ENCODE assay signal across 23 mouse cellular contexts in genomic region chr13:97926371-97926770, GRCm38 (mm10).
A peak's percentile ranks its signal among the peaks of the same experiment; 100 is the strongest.
DNase-seq lines count a peak whose midpoint lies in the region; ATAC-seq lines count a peak whose summit lies in the region.
"Had no signal": no experiment of that assay in that cellular context is flagged by ENCODE, and none has a peak within 500 bp of the region (broad histone marks: within the 10 kb centered on the region; RNA-seq: fewer than 3 reads in every experiment).

No protein-coding gene starts in this region.

- WGBS in heart, embryonic 11.5 days (ENCODE audit: insufficient replicate concordance): 79% methylated on average over 10 of the region's 10 CpGs
- WGBS in embryonic facial prominence, embryonic 14.5 days: 76% methylated on average over 10 of the region's 10 CpGs

- H3K27ac ChIP-seq in heart, embryonic 11.5 days (ENCODE audit: low read depth, low read length): no peak overlapping the region
- H3K27ac ChIP-seq in embryonic facial prominence, embryonic 14.5 days (replicated peaks; ENCODE audit: low read depth, low read length): 0 out of 2 replicates have a peak overlapping the region, but pooled peaks have one; percentile 40
- H3K27ac ChIP-seq: forebrain, embryonic 12.5 days; hindbrain, embryonic 14.5 days; liver, embryonic 12.5 days; midbrain, embryonic 12.5 days; stomach, postnatal 0 days had no signal

- H3K36me3 ChIP-seq in heart, embryonic 11.5 days (ENCODE audit: control insufficient read depth, insufficient read depth, low read length): no peaks in the 10 kb centered on the region; the same call in 1 of the 2 replicates
- H3K36me3 ChIP-seq in embryonic facial prominence, embryonic 14.5 days (ENCODE audit: control insufficient read depth, insufficient read depth, low read length): 0 out of 2 replicates have a peak, but pooled peaks cover 3% of the 10 kb centered on the region
- H3K36me3 ChIP-seq: forebrain, embryonic 12.5 days; G1E; liver, embryonic 12.5 days; midbrain, embryonic 12.5 days had no signal

- peak; percentile 82 for DNase-seq in heart, adult 11 months
- peak; percentile 52 for DNase-seq in 3134 (ENCODE audit: extremely low read depth, insufficient read length, low spot score)
- DNase-seq in adrenal gland, adult 8-10 months: peak; percentile 55
- no peak for DNase-seq in embryonic facial prominence, embryonic 14.5 days (ENCODE audit: low spot score)
- DNase-seq in left cerebral cortex, postnatal 4 days: no peak
- no peak for DNase-seq in right cerebral cortex, postnatal 4 days
- DNase-seq: cerebellum, adult 2 months; gastrocnemius, postnatal 25 days; heart, postnatal 4 days; kidney, adult 9 months; kidney, postnatal 4 days; lung, adult 18-20 months; lung, postnatal 14 days had no signal

- intact Hi-C loops in left cerebral cortex, postnatal 4 days (cut with DNase I): no loop called here

- no peaks in the 10 kb centered on the region for H3K9me3 ChIP-seq in heart, embryonic 11.5 days (replicated peaks; ENCODE audit: control insufficient read depth, low read length)
- H3K9me3 ChIP-seq in embryonic facial prominence, embryonic 14.5 days (ENCODE audit: control insufficient read depth, low read length): no peaks in the 10 kb centered on the region
- H3K9me3 ChIP-seq: forebrain, embryonic 12.5 days; G1E; liver, embryonic 12.5 days; midbrain, embryonic 12.5 days had no signal

- no peaks in the 10 kb centered on the region for H3K27me3 ChIP-seq in heart, embryonic 11.5 days (ENCODE audit: control insufficient read depth, insufficient read depth, low read length)
- H3K27me3 ChIP-seq in embryonic facial prominence, embryonic 14.5 days (replicated peaks; ENCODE audit: control insufficient read depth, insufficient read depth, low read length): no peaks in the 10 kb centered on the region
- H3K27me3 ChIP-seq: CH12.LX; forebrain, embryonic 12.5 days; liver, embryonic 12.5 days; Patski had no signal

- no peaks in the 10 kb centered on the region for H3K4me1 ChIP-seq in heart, embryonic 11.5 days (ENCODE audit: control insufficient read depth, insufficient read depth, low read length)
- H3K4me1 ChIP-seq in embryonic facial prominence, embryonic 14.5 days (ENCODE audit: control insufficient read depth, insufficient read depth, low read length): peaks cover 27% of the 10 kb centered on the region
- H3K4me1 ChIP-seq: forebrain, embryonic 12.5 days; liver, embryonic 12.5 days; midbrain, embryonic 12.5 days had no signal

- no peak overlapping the region for H3K4me3 ChIP-seq in heart, embryonic 11.5 days (ENCODE audit: low read depth, low read length)
- H3K4me3 ChIP-seq in embryonic facial prominence, embryonic 14.5 days (ENCODE audit: low read depth, low read length): no peak overlapping the region
- H3K4me3 ChIP-seq: erythroblast, embryonic 14.5 days; forebrain, embryonic 12.5 days; liver, embryonic 12.5 days; midbrain, embryonic 12.5 days had no signal

- no peak for ATAC-seq in heart, embryonic 11.5 days (replicated peaks; ENCODE audit: insufficient number of reproducible peaks, low FRiP score, low TSS enrichment)
- no peak for ATAC-seq in embryonic facial prominence, embryonic 14.5 days (ENCODE audit: low read depth)
- ATAC-seq: liver, embryonic 12.5 days; Patski had no signal

- H3K4me2 ChIP-seq in heart, embryonic 11.5 days: no peak overlapping the region
- no peak overlapping the region for H3K4me2 ChIP-seq in embryonic facial prominence, embryonic 14.5 days (ENCODE audit: low read depth, low read length)
- H3K4me2 ChIP-seq: forebrain, embryonic 12.5 days; hindbrain, embryonic 14.5 days; liver, embryonic 12.5 days; midbrain, embryonic 12.5 days had no signal

- no peak overlapping the region for H3K9ac ChIP-seq in heart, embryonic 11.5 days (ENCODE audit: low read depth, low read length)
- H3K9ac ChIP-seq in embryonic facial prominence, embryonic 14.5 days (ENCODE audit: low read depth, low read length): no peak overlapping the region
- H3K9ac ChIP-seq: forebrain, embryonic 12.5 days; hindbrain, embryonic 14.5 days; liver, embryonic 12.5 days; midbrain, embryonic 12.5 days had no signal

Comparison
In these comparisons a context has a peak if more than half of its experiments do, and no peak if none do; other contexts are left out.
1. DNase-seq: peak in heart, adult 11 months (single experiment), 3134 (single experiment) and adrenal gland, adult 8-10 months (single experiment); none in embryonic facial prominence, embryonic 14.5 days (single experiment), left cerebral cortex, postnatal 4 days (single experiment) and right cerebral cortex, postnatal 4 days (single experiment).